In genomic region chr7:74413738-74414716, GRCm38 (mm10) we compare ENCODE assay signal across 21 mouse cellular contexts.
DNase-seq lines count a peak whose midpoint lies in the region; ATAC-seq and TF ChIP-seq lines count a peak whose summit lies in the region.
"Had no signal": no experiment of that assay in that cellular context is flagged by ENCODE, and none has a peak within 500 bp of the region (broad histone marks: within the 10 kb centered on the region; RNA-seq: fewer than 3 reads in every experiment).

No protein-coding gene starts in this region.

- TF ChIP-seq POLR2A in heart, adult 2 months (IDR thresholded peaks at IDR 0.05; ENCODE audit: insufficient read depth, low read depth, low read length): no peak

- H3K27ac ChIP-seq in heart, adult 2 months: peak overlapping the region; percentile 48
- H3K27ac ChIP-seq in heart, embryonic 11.5 days (ENCODE audit: low read depth, low read length): no peak overlapping the region
- peak overlapping the region; percentile 25; the same call in 1 of the 2 replicates for H3K27ac ChIP-seq in midbrain, embryonic 13.5 days
- H3K27ac ChIP-seq in midbrain, embryonic 15.5 days: no peak overlapping the region
- no peak overlapping the region for H3K27ac ChIP-seq in embryonic facial prominence, embryonic 14.5 days (replicated peaks; ENCODE audit: low read depth, low read length)
- no peak overlapping the region for H3K27ac ChIP-seq in forebrain, postnatal 0 days (ENCODE audit: low read depth, low read length)
- H3K27ac ChIP-seq: embryonic facial prominence, embryonic 12.5 days; hindbrain, postnatal 0 days had no signal

- H3K36me3 ChIP-seq in heart, adult 2 months (ENCODE audit: control insufficient read depth, insufficient read depth, low read length): peaks cover 14% of the 10 kb centered on the region
- H3K36me3 ChIP-seq in heart, embryonic 11.5 days (ENCODE audit: control insufficient read depth, insufficient read depth, low read length): no peaks in the 10 kb centered on the region
- H3K36me3 ChIP-seq in midbrain, embryonic 13.5 days: no peaks in the 10 kb centered on the region
- no peaks in the 10 kb centered on the region for H3K36me3 ChIP-seq in midbrain, embryonic 15.5 days (replicated peaks)
- no peaks in the 10 kb centered on the region for H3K36me3 ChIP-seq in embryonic facial prominence, embryonic 14.5 days (ENCODE audit: control insufficient read depth, insufficient read depth, low read length)
- no peaks in the 10 kb centered on the region for H3K36me3 ChIP-seq in forebrain, postnatal 0 days (ENCODE audit: insufficient read depth)
- H3K36me3 ChIP-seq: embryonic facial prominence, embryonic 12.5 days; G1E; heart, embryonic 12.5 days had no signal

- no peaks in the 10 kb centered on the region for H3K9me3 ChIP-seq in heart, embryonic 11.5 days (replicated peaks; ENCODE audit: control insufficient read depth, low read length)
- H3K9me3 ChIP-seq in midbrain, embryonic 13.5 days: no peaks in the 10 kb centered on the region
- no peaks in the 10 kb centered on the region for H3K9me3 ChIP-seq in midbrain, embryonic 15.5 days
- no peaks in the 10 kb centered on the region for H3K9me3 ChIP-seq in embryonic facial prominence, embryonic 14.5 days (ENCODE audit: control insufficient read depth, low read length)
- no peaks in the 10 kb centered on the region for H3K9me3 ChIP-seq in forebrain, postnatal 0 days (ENCODE audit: low read length)
- H3K9me3 ChIP-seq: embryonic facial prominence, embryonic 12.5 days had no signal

- H3K4me1 ChIP-seq in heart, adult 2 months (ENCODE audit: control insufficient read depth, insufficient read depth, low read length): peaks cover 25% of the 10 kb centered on the region
- peaks cover 6% of the 10 kb centered on the region for H3K4me1 ChIP-seq in heart, embryonic 11.5 days (ENCODE audit: control insufficient read depth, insufficient read depth, low read length)
- H3K4me1 ChIP-seq in midbrain, embryonic 13.5 days (replicated peaks): peaks cover 16% of the 10 kb centered on the region
- H3K4me1 ChIP-seq in midbrain, embryonic 15.5 days: peaks cover 13% of the 10 kb centered on the region; the same call in 1 of the 2 replicates
- peaks cover 10% of the 10 kb centered on the region; the same call in 1 of the 2 replicates for H3K4me1 ChIP-seq in embryonic facial prominence, embryonic 14.5 days (ENCODE audit: control insufficient read depth, insufficient read depth, low read length)
- 0 out of 2 replicates have a peak, but pooled peaks cover 3% of the 10 kb centered on the region for H3K4me1 ChIP-seq in forebrain, postnatal 0 days (ENCODE audit: insufficient read depth)

- TF ChIP-seq CTCF in heart, adult 2 months (IDR thresholded peaks at IDR 0.05): no peak
- TF ChIP-seq CTCF in forebrain, postnatal 0 days (IDR thresholded peaks at IDR 0.05; ENCODE audit: low read depth): no peak

- 47% methylated on average over 9 of the region's 9 CpGs for WGBS in heart, adult 2 months
- WGBS in heart, embryonic 11.5 days (ENCODE audit: insufficient replicate concordance): 69% methylated on average over 9 of the region's 9 CpGs
- WGBS in midbrain, embryonic 13.5 days: 64% methylated on average over 9 of the region's 9 CpGs
- 55% methylated on average over 9 of the region's 9 CpGs for WGBS in midbrain, embryonic 15.5 days
- WGBS in embryonic facial prominence, embryonic 14.5 days: 48% methylated on average over 9 of the region's 9 CpGs
- 23% methylated on average over 9 of the region's 9 CpGs for WGBS in forebrain, postnatal 0 days

- H3K4me3 ChIP-seq in heart, adult 2 months: no peak overlapping the region
- no peak overlapping the region for H3K4me3 ChIP-seq in heart, embryonic 11.5 days (ENCODE audit: low read depth, low read length)
- H3K4me3 ChIP-seq in midbrain, embryonic 13.5 days (replicated peaks): no peak overlapping the region
- no peak overlapping the region for H3K4me3 ChIP-seq in midbrain, embryonic 15.5 days
- H3K4me3 ChIP-seq in embryonic facial prominence, embryonic 14.5 days (ENCODE audit: low read depth, low read length): no peak overlapping the region
- H3K4me3 ChIP-seq in forebrain, postnatal 0 days (ENCODE audit: low read depth, low read length): no peak overlapping the region
- H3K4me3 ChIP-seq: embryonic facial prominence, embryonic 12.5 days; heart, embryonic 12.5 days had no signal

- no peak for TF ChIP-seq EP300 in heart, adult 2 months (IDR thresholded peaks at IDR 0.05; ENCODE audit: insufficient read depth, low read depth, low read length)

- no peak for ATAC-seq in heart, embryonic 11.5 days (replicated peaks; ENCODE audit: insufficient number of reproducible peaks, low FRiP score, low TSS enrichment)
- ATAC-seq in midbrain, embryonic 13.5 days: no peak
- ATAC-seq in midbrain, embryonic 15.5 days (replicated peaks): no peak
- peak; percentile 30; the same call in 1 of the 2 replicates for ATAC-seq in embryonic facial prominence, embryonic 14.5 days (ENCODE audit: low read depth)
- ATAC-seq in forebrain, postnatal 0 days: no peak
- ATAC-seq: CD4-positive, CD25-positive, alpha-beta regulatory T cell, adult 4 months; liver, postnatal 0 days had no signal

- no peak for DNase-seq in heart, adult 2 months
- DNase-seq in embryonic facial prominence, embryonic 14.5 days (ENCODE audit: low spot score): peak; percentile 76
- peak; percentile 14 for DNase-seq in forebrain, postnatal 0 days
- no peak for DNase-seq in B cell, adult 2 months
- DNase-seq: adrenal gland, postnatal 10 days; cerebellum, adult 18-20 months; gastrocnemius, postnatal 36 days; kidney, adult 8-10 months; kidney, postnatal 25 days; liver; liver, postnatal 0 days; right cerebral cortex, postnatal 25 days; thymus, postnatal 36 days had no signal

- H3K79me2 ChIP-seq in heart, adult 2 months (replicated peaks; ENCODE audit: control insufficient read depth, insufficient read depth, low read length): no peaks in the 10 kb centered on the region

- intact Hi-C loops in heart, adult 2 months (cut with DNase I): no loop called here

- no peak overlapping the region for H3K9ac ChIP-seq in heart, adult 2 months (ENCODE audit: low read depth, low read length)
- no peak overlapping the region for H3K9ac ChIP-seq in heart, embryonic 11.5 days (ENCODE audit: low read depth, low read length)
- H3K9ac ChIP-seq in midbrain, embryonic 13.5 days (replicated peaks): no peak overlapping the region
- H3K9ac ChIP-seq in midbrain, embryonic 15.5 days: no peak overlapping the region
- no peak overlapping the region for H3K9ac ChIP-seq in embryonic facial prominence, embryonic 14.5 days (ENCODE audit: low read depth, low read length)
- H3K9ac ChIP-seq in forebrain, postnatal 0 days: no peak overlapping the region
- H3K9ac ChIP-seq: embryonic facial prominence, embryonic 12.5 days; heart, embryonic 12.5 days; liver, postnatal 0 days had no signal

- no peak overlapping the region for H3K4me2 ChIP-seq in heart, embryonic 11.5 days
- H3K4me2 ChIP-seq in midbrain, embryonic 13.5 days (replicated peaks): no peak overlapping the region
- H3K4me2 ChIP-seq in midbrain, embryonic 15.5 days: no peak overlapping the region
- no peak overlapping the region for H3K4me2 ChIP-seq in embryonic facial prominence, embryonic 14.5 days (ENCODE audit: low read depth, low read length)
- no peak overlapping the region for H3K4me2 ChIP-seq in forebrain, postnatal 0 days (ENCODE audit: low read depth)
- H3K4me2 ChIP-seq: embryonic facial prominence, embryonic 12.5 days; heart, embryonic 12.5 days had no signal

- no peaks in the 10 kb centered on the region for H3K27me3 ChIP-seq in heart, adult 2 months (ENCODE audit: control insufficient read depth, insufficient read depth, low read length)
- no peaks in the 10 kb centered on the region for H3K27me3 ChIP-seq in heart, embryonic 11.5 days (ENCODE audit: control insufficient read depth, insufficient read depth, low read length)
- H3K27me3 ChIP-seq in midbrain, embryonic 13.5 days: no peaks in the 10 kb centered on the region
- H3K27me3 ChIP-seq in midbrain, embryonic 15.5 days (replicated peaks): no peaks in the 10 kb centered on the region; the same call in 1 of the 2 replicates
- no peaks in the 10 kb centered on the region for H3K27me3 ChIP-seq in embryonic facial prominence, embryonic 14.5 days (replicated peaks; ENCODE audit: control insufficient read depth, insufficient read depth, low read length)
- no peaks in the 10 kb centered on the region for H3K27me3 ChIP-seq in forebrain, postnatal 0 days (ENCODE audit: insufficient read depth, low read length)
- H3K27me3 ChIP-seq: embryonic facial prominence, embryonic 12.5 days; heart, embryonic 12.5 days had no signal

Comparison
In these comparisons a context has a peak if more than half of its experiments do, and no peak if none do; other contexts are left out.
1. H3K27ac ChIP-seq: peak in heart, adult 2 months (single experiment) and midbrain, embryonic 13.5 days (single experiment); none in heart, embryonic 11.5 days (single experiment), midbrain, embryonic 15.5 days (single experiment), embryonic facial prominence, embryonic 14.5 days (single experiment) and forebrain, postnatal 0 days (single experiment).
2. DNase-seq: peak in embryonic facial prominence, embryonic 14.5 days (single experiment) and forebrain, postnatal 0 days (single experiment); none in heart, adult 2 months (0 of 2) and B cell, adult 2 months (0 of 2).